Mouse (Mus musculus) thymus, adult 2 months (tissue): ENCODE measurements around the gene Gabrb2. TPM values are rescaled to one million over a fixed set of nuclear protein-coding genes. Genes with fewer than 3 reads are reported as not detected.

ENCODE experiments used
- DNase-seq: peaks from one replicate; pipeline ENCODE4 v3.0.0; 2021
- H3K27ac ChIP-seq: fragments of 200-500 bp; 2 replicates; pipeline ENCODE4 v1.5.1; 2012; ENCODE audit warnings: low read length, control low read depth; ENCODE audit not compliant: control insufficient read depth, insufficient read depth
- H3K27me3 ChIP-seq: fragments of 200-500 bp; 2 replicates; pipeline ENCODE4 v1.6.1; 2012; ENCODE audit warnings: mild to moderate bottlenecking, low read length, moderate library complexity, mixed read lengths; ENCODE audit not compliant: control insufficient read depth, insufficient read depth
- H3K36me3 ChIP-seq: fragments of 200-500 bp; 2 replicates; pipeline ENCODE4 v1.6.1; 2012; ENCODE audit warnings: mild to moderate bottlenecking, low read length, moderate library complexity; ENCODE audit not compliant: control insufficient read depth, insufficient read depth
- H3K4me1 ChIP-seq: fragments of 200-500 bp; replicated peaks from 2 replicates; pipeline ENCODE4 v1.6.1; 2012; ENCODE audit warnings: low read length; ENCODE audit not compliant: control insufficient read depth, insufficient read depth
- H3K4me3 ChIP-seq: fragments of 200-500 bp; 2 replicates; pipeline ENCODE4 v1.5.1; 2012; ENCODE audit warnings: mild to moderate bottlenecking, low read length, control low read depth, moderate library complexity; ENCODE audit not compliant: control insufficient read depth, insufficient read depth
- CTCF ChIP-seq: fragments of 200-500 bp; IDR thresholded peaks from 2 replicates; pipeline ENCODE4 v1.5.1; 2012; ENCODE audit warnings: mild to moderate bottlenecking, control low read depth, low read length, moderate library complexity, borderline replicate concordance; ENCODE audit not compliant: control insufficient read depth, poor library complexity, insufficient read depth; ENCODE audit errors: extremely low read depth
- POLR2A ChIP-seq: fragments of 200-500 bp; IDR thresholded peaks from 2 replicates; pipeline ENCODE4 v1.6.1; 2012; ENCODE audit warnings: mild to moderate bottlenecking, low read length, control low read depth, moderate library complexity; ENCODE audit not compliant: control insufficient read depth, poor library complexity, insufficient read depth; ENCODE audit errors: extremely low read depth
- WGBS: fragments of 180-500 bp; shearing (Covaris S2); methylation state at CpG from one replicate; pipeline ENCODE4 v1.1.7; 2018; 5-methylcytosine and 5-hydroxymethylcytosine counted together
- polyA plus RNA-seq: library from polyadenylated mRNA; depleted of rRNA; stranded (reverse); fragments of >200 nt; gene quantifications from 2 replicates; pipeline ENCODE4 v1.2.3, GENCODE M21; 2012

Gene Gabrb2
- polyA plus RNA-seq, 1 experiment: not detected

DNA sequence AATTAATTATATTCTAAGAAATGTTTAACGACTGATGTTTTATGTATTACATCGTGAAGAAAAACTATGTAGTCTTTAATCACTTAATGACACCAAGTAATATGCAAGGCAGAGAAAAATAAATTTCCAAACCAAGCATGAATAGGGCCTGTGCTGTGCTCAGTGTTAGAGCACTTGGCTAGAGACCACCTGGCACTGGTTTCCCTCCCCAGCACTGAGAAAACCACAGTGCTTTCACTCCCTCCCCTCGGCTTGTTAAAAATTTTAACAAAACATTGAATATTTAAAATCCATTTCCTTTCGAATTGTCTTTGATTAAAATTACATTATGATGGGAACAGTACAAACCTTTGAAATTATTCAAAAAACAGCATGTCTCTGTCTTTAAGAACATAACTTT lies 151.9 kb downstream of the Gabrb2 start:
- 89% methylated on average over 4 of the region's 4 CpGs for WGBS
- Histone ChIP-seq H3K27me3 (no peaks in the 10 kb centered on the region), H3K4me1 (no peaks in the 10 kb centered on the region), H3K27ac (no peak overlapping the region), H3K36me3 (no peaks in the 10 kb centered on the region), H3K4me3 (no peak overlapping the region)
- TF ChIP-seq CTCF (no peak), POLR2A (no peak)
- no peak for DNase-seq

DNA sequence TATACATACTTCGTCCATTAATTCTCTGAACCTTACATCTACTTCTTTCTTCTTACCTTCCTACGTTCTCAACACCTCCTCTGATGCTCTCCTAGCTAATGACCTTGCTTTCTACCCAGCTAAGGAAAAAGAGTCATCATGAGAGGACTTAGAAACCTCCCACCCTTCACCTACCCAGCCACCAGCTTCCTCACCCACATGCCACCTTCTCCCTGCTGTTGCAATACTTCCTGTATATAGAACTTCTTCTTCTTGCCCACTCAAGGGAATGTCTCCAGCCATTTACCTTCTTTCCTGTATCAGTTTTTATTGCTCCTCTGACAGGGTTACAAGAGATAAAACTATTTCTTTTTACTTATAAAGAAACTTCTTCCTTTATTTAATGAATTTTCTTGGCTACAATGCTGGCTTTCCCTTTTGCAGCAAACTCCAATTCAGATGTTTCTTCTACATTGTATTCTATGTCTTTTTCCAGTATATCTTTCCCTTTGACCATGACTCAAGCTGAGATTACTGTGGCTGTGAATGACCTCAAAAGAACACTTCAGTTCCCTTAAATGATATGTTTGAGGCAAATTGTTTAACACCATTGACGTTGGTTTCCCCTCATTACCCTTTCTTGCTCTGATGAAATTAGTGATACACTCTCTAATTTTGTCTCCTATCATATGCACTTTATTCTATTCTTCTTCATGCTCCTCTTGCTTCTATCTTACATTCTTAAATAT lies 155.8 kb downstream of the Gabrb2 start:
- Histone ChIP-seq H3K27ac (no peak overlapping the region), H3K36me3 (no peaks in the 10 kb centered on the region), H3K4me1 (no peaks in the 10 kb centered on the region), H3K4me3 (no peak overlapping the region), H3K27me3 (no peaks in the 10 kb centered on the region)
- TF ChIP-seq POLR2A: no peak
- TF ChIP-seq CTCF: no peak
- 85% methylated on average over 3 of the region's 3 CpGs for WGBS
- no peak for DNase-seq

DNA sequence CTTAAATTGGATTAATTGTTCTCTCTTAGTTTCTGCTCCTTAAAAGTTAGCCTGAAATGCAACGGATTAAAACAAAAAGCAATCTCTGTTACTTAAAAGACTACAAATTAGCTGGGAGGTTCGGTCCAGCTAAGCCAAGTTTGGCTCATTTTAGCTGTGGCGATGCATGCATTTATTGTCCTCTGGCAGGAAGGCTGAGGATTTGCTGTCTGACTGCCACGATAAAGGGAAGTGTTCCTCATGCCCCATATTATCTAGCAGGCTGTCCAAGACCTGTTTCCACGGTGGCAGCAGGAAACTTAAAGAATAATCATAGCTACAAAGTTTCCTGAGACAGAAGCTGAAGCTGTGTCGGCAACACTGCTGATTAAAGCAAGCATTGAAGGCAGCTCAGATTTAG lies 160.2 kb downstream of the Gabrb2 start:
- DNase-seq: no peak
- Histone ChIP-seq H3K4me3 (no peak overlapping the region), H3K36me3 (no peaks in the 10 kb centered on the region), H3K4me1 (no peaks in the 10 kb centered on the region), H3K27ac (no peak overlapping the region), H3K27me3 (no peaks in the 10 kb centered on the region)
- WGBS: 57% methylated on average over 6 of the region's 6 CpGs
- TF ChIP-seq POLR2A (no peak), CTCF (no peak)

DNA sequence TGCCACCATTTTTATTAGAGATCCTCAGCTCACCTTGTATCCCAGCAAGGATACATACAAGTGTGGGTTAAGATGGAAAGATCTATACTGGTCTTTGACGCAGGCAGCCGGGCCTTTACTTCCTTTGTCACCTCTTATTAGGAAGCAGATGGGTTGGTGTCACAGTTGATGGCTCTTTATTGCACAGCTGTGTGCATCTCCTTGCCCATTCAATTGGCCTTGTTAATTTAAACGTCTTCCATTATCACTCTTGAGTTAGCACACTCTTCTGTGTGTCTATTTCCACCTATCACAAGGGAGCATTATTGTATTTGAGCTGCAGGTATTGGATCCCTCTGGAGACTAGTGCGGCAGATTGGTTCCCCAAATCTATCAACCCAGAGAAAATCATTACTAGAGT lies 161.6 kb downstream of the Gabrb2 start:
- WGBS: 82% methylated on average over 4 of the region's 4 CpGs
- Histone ChIP-seq H3K4me1 (no peaks in the 10 kb centered on the region), H3K27me3 (no peaks in the 10 kb centered on the region), H3K36me3 (no peaks in the 10 kb centered on the region), H3K4me3 (no peak overlapping the region), H3K27ac (no peak overlapping the region)
- DNase-seq: no peak
- TF ChIP-seq POLR2A (no peak), CTCF (no peak)

DNA sequence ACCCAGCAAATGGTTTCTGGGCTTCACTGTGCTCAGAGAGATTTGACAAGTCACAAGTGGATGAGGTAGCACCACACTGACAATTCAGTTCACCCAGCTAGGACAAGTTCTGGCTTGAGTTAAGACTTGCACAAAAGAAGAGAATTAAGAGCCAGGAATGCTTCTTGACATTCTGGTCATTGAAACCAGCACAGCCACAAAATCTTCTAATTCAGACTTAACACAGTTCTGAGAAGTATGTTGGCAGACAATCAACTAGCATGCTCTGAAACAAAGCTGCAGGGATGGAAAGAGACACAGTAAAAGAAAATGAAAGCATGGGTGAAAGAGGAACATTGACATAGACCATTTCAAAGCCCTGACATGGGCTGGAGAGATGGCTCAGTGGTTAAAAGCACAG lies 162.2 kb downstream of the Gabrb2 start:
- H3K4me3 ChIP-seq: no peak overlapping the region
- no peak for DNase-seq
- no peaks in the 10 kb centered on the region for H3K36me3 ChIP-seq
- TF ChIP-seq POLR2A: no peak
- no peak for TF ChIP-seq CTCF
- no peaks in the 10 kb centered on the region for H3K4me1 ChIP-seq
- H3K27ac ChIP-seq: no peak overlapping the region
- no peaks in the 10 kb centered on the region for H3K27me3 ChIP-seq

DNA sequence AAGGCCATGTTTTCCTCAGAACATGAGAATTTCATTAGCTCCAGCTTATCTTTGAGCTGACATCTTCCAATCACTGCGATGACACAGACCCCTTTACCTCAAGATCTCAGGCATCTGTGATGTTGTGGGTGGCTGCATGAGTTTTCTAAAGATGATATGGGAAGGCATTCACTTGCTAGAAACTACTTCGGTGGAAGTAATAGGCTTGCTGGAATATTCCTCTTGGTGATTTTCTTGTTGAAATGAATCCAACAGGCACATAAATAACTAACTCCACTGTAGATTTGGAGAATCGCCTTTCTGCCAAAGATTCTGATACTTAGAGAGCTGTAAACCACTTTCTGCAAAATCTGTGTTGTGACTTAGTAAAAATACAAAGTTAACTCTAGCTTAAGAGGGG lies 172.9 kb downstream of the Gabrb2 start:
- Histone ChIP-seq H3K27ac (no peak overlapping the region), H3K4me1 (no peaks in the 10 kb centered on the region), H3K27me3 (no peaks in the 10 kb centered on the region), H3K36me3 (no peaks in the 10 kb centered on the region), H3K4me3 (no peak overlapping the region)
- 91% methylated on average over 3 of the region's 3 CpGs for WGBS
- DNase-seq: no peak
- TF ChIP-seq POLR2A (no peak), CTCF (no peak)

DNA sequence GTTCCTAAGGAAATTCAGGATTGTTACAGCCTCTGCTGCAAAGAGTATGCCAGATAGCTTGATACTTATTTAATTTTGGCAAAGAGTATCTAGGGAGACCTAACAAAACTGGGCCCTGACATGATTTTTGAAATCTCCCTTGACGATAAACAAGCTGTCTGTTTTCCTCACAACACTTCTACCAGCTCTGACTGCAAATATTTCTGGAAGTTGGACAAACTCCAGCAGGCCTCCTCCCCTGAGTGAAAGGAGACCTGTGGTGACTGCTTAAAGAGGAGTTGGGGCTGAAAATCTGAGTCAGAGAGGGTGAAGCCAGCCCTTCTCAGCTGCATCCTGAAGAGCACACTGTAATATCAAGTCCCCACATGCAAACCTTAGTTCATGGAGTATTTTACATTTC lies 186.7 kb downstream of the Gabrb2 start:
- no peaks in the 10 kb centered on the region for H3K4me1 ChIP-seq
- 73% methylated on average over 1 of the region's 1 CpGs for WGBS
- DNase-seq: no peak
- no peak for TF ChIP-seq POLR2A
- TF ChIP-seq CTCF: no peak
- H3K27ac ChIP-seq: no peak overlapping the region
- H3K36me3 ChIP-seq: no peaks in the 10 kb centered on the region
- H3K27me3 ChIP-seq: no peaks in the 10 kb centered on the region
- H3K4me3 ChIP-seq: no peak overlapping the region
